Mouse (Mus musculus): ENCODE data around the gene Dock1. TPM values are rescaled to one million over a fixed set of nuclear protein-coding genes. Genes with fewer than 3 reads are reported as not detected.

Gene Dock1
- polyA plus RNA-seq, 1 experiment: 1.2 TPM

GRCm38 (mm10) chr7:135077340-135077739 is 406.9 kb downstream of the Dock1 start:
- no peak for TF ChIP-seq FLI1 (IDR thresholded peaks at IDR 0.05; ENCODE audit: low read length)
- TF ChIP-seq GATA1 (IDR thresholded peaks at IDR 0.05; ENCODE audit: borderline replicate concordance, low read length): no peak
- Histone ChIP-seq H3K4me1 (no peaks in the 10 kb centered on the region), H3K27me3 (replicated peaks) (no peaks in the 10 kb centered on the region), H3K36me3 (replicated peaks; ENCODE audit: low read length) (peaks cover 8% of the 10 kb centered on the region), H3K4me3 (replicated peaks) (no peak overlapping the region), H3K9me3 (no peaks in the 10 kb centered on the region)

GRCm38 (mm10) chr7:135077806-135078205 is 407.4 kb downstream of the Dock1 start:
- Histone ChIP-seq H3K27me3 (replicated peaks) (no peaks in the 10 kb centered on the region), H3K36me3 (replicated peaks; ENCODE audit: low read length) (peaks cover 10% of the 10 kb centered on the region), H3K4me1 (no peaks in the 10 kb centered on the region), H3K4me3 (replicated peaks) (no peak overlapping the region), H3K9me3 (no peaks in the 10 kb centered on the region)
- TF ChIP-seq FLI1 (IDR thresholded peaks at IDR 0.05; ENCODE audit: low read length) (no peak), GATA1 (IDR thresholded peaks at IDR 0.05; ENCODE audit: borderline replicate concordance, low read length) (no peak)

GRCm38 (mm10) chr7:135083421-135083820 is 413.0 kb downstream of the Dock1 start:
- Histone ChIP-seq H3K4me1 (no peaks in the 10 kb centered on the region), H3K36me3 (replicated peaks; ENCODE audit: low read length) (peaks cover 24% of the 10 kb centered on the region), H3K9me3 (no peaks in the 10 kb centered on the region), H3K27me3 (replicated peaks) (no peaks in the 10 kb centered on the region), H3K4me3 (replicated peaks) (no peak overlapping the region)
- TF ChIP-seq GATA1 (IDR thresholded peaks at IDR 0.05; ENCODE audit: borderline replicate concordance, low read length): no peak
- no peak for TF ChIP-seq FLI1 (IDR thresholded peaks at IDR 0.05; ENCODE audit: low read length)

GRCm38 (mm10) chr7:135084069-135084468 is 413.6 kb downstream of the Dock1 start:
- Histone ChIP-seq H3K4me1 (no peaks in the 10 kb centered on the region), H3K27me3 (replicated peaks) (no peaks in the 10 kb centered on the region), H3K4me3 (replicated peaks) (no peak overlapping the region), H3K36me3 (replicated peaks; ENCODE audit: low read length) (peaks cover 24% of the 10 kb centered on the region), H3K9me3 (no peaks in the 10 kb centered on the region)
- TF ChIP-seq GATA1 (IDR thresholded peaks at IDR 0.05; ENCODE audit: borderline replicate concordance, low read length): no peak
- no peak for TF ChIP-seq FLI1 (IDR thresholded peaks at IDR 0.05; ENCODE audit: low read length)

- no peaks in the 10 kb centered on the region for H3K4me1 ChIP-seq
- no peak for TF ChIP-seq FLI1 (IDR thresholded peaks at IDR 0.05; ENCODE audit: low read length)
- TF ChIP-seq GATA1 (IDR thresholded peaks at IDR 0.05; ENCODE audit: borderline replicate concordance, low read length): no peak
- peaks cover 26% of the 10 kb centered on the region for H3K36me3 ChIP-seq (replicated peaks; ENCODE audit: low read length)
- H3K27me3 ChIP-seq (replicated peaks): no peaks in the 10 kb centered on the region
- no peak overlapping the region for H3K4me3 ChIP-seq (replicated peaks)
- H3K9me3 ChIP-seq: no peaks in the 10 kb centered on the region
Observed at GRCm38 (mm10) chr7:135086556-135086955, 416.1 kb downstream of the Dock1 start.

- no peak overlapping the region for H3K4me3 ChIP-seq (replicated peaks)
- H3K4me1 ChIP-seq: no peaks in the 10 kb centered on the region
- no peaks in the 10 kb centered on the region for H3K9me3 ChIP-seq
- peaks cover 6% of the 10 kb centered on the region for H3K36me3 ChIP-seq (replicated peaks; ENCODE audit: low read length)
- TF ChIP-seq GATA1 (IDR thresholded peaks at IDR 0.05; ENCODE audit: borderline replicate concordance, low read length) (no peak), FLI1 (IDR thresholded peaks at IDR 0.05; ENCODE audit: low read length) (no peak)
- no peaks in the 10 kb centered on the region for H3K27me3 ChIP-seq (replicated peaks)
Observed at GRCm38 (mm10) chr7:135089626-135090025, 419.2 kb downstream of the Dock1 start.

GRCm38 (mm10) chr7:135093851-135094250 is 423.4 kb downstream of the Dock1 start:
- Histone ChIP-seq H3K36me3 (replicated peaks; ENCODE audit: low read length) (peaks cover 5% of the 10 kb centered on the region), H3K4me3 (replicated peaks) (no peak overlapping the region), H3K27me3 (replicated peaks) (no peaks in the 10 kb centered on the region), H3K9me3 (no peaks in the 10 kb centered on the region), H3K4me1 (no peaks in the 10 kb centered on the region)
- TF ChIP-seq GATA1 (IDR thresholded peaks at IDR 0.05; ENCODE audit: borderline replicate concordance, low read length): no peak

GRCm38 (mm10) chr7:135101921-135102320 is 431.5 kb downstream of the Dock1 start:
- no peak overlapping the region for H3K4me3 ChIP-seq (replicated peaks)
- H3K27me3 ChIP-seq (replicated peaks): no peaks in the 10 kb centered on the region
- H3K4me1 ChIP-seq: no peaks in the 10 kb centered on the region
- no peak for TF ChIP-seq GATA1 (IDR thresholded peaks at IDR 0.05; ENCODE audit: borderline replicate concordance, low read length)
- no peak for TF ChIP-seq FLI1 (IDR thresholded peaks at IDR 0.05; ENCODE audit: low read length)
- H3K9me3 ChIP-seq: no peaks in the 10 kb centered on the region
- H3K36me3 ChIP-seq (replicated peaks; ENCODE audit: low read length): peaks cover 9% of the 10 kb centered on the region

- Histone ChIP-seq H3K9me3 (no peaks in the 10 kb centered on the region), H3K4me1 (peaks cover 13% of the 10 kb centered on the region; the same call in 1 of the 2 replicates), H3K27me3 (replicated peaks) (no peaks in the 10 kb centered on the region), H3K36me3 (replicated peaks; ENCODE audit: low read length) (peaks cover 19% of the 10 kb centered on the region), H3K4me3 (replicated peaks) (no peak overlapping the region)
- TF ChIP-seq GATA1 (IDR thresholded peaks at IDR 0.05; ENCODE audit: borderline replicate concordance, low read length) (no peak), FLI1 (IDR thresholded peaks at IDR 0.05; ENCODE audit: low read length) (no peak)
Observed at GRCm38 (mm10) chr7:135106536-135106935, 436.1 kb downstream of the Dock1 start.

- TF ChIP-seq FLI1 (IDR thresholded peaks at IDR 0.05; ENCODE audit: low read length) (no peak), GATA1 (IDR thresholded peaks at IDR 0.05; ENCODE audit: borderline replicate concordance, low read length) (no peak)
- peaks cover 13% of the 10 kb centered on the region; the same call in 1 of the 2 replicates for H3K4me1 ChIP-seq
- H3K27me3 ChIP-seq (replicated peaks): no peaks in the 10 kb centered on the region
- peak overlapping the region; percentile 30 for H3K4me3 ChIP-seq (replicated peaks)
- H3K9me3 ChIP-seq: no peaks in the 10 kb centered on the region
- peaks cover 30% of the 10 kb centered on the region for H3K36me3 ChIP-seq (replicated peaks; ENCODE audit: low read length)
Observed at GRCm38 (mm10) chr7:135110307-135110706, 439.9 kb downstream of the Dock1 start.
